Mouse (Mus musculus) cerebellum, adult 9-10 months (tissue): Measurements from ENCODE around the gene Yipf1.

ENCODE experiments used
- DNase-seq: peaks from one replicate; pipeline ENCODE4 v3.0.0; 2022

The Yipf1 gene

DNA sequence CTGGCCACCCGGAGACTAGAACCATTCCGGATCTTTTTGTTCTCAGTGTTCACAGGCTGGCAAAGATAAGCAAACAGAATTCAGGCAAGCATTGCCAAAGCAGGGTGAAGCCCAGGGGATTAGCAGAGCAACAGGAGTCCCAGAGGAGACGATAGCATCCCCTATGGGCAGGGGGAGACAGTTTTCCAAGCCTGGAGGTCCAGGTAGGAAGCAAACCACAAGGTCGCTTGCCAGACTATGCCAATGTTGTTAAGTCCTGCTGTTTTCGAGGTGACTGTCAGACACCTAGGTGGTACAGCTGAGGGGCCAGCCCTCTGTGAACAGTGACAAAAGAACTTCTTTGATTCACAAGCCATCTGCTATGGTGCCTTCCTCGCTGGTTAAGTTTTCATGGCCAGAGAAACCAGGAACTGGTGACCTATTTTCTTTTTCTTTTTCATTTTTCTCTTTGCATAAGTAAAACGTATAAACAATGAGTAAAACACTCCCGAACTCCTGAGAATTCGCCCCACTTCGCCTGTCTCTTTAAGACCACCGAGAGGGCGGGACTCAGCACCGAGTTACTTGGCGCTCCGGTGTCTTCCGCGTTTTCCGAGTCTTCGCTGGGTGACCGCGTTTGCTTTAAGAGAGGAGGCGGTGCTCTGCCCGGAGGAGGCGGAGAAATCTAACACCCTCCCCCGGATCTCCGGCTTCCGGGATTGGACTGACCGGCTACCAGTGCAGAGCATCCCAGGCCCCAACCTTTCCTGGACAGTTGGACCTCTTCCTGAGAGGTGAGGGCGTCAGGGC is at the start of gene Yipf1:
TSS of gene Yipf1 (plus strand) at position 674 of the 789 bp plus-strand sequence.
- DNase-seq = peak; percentile 92

DNA sequence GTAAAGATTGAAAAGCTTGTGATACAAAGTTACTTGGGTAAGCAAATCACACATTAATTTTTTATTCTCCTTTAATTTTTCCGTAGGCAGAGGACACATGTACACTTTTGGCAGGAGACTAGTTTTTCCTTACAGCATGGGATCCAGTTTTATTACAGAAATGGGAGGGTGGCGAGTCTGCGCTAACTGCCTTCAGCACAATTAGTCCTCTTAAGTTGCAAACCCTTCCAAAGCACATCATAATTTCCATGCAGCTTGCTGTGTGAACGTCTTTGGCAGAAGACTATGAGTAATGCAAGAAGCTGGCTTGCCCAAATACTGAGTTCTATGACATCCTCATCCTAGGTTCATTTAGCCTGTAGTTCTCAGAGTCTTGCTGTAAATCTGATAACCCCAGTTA is 40.5 kb upstream of the Yipf1 start:
- DNase-seq = no peak

DNA sequence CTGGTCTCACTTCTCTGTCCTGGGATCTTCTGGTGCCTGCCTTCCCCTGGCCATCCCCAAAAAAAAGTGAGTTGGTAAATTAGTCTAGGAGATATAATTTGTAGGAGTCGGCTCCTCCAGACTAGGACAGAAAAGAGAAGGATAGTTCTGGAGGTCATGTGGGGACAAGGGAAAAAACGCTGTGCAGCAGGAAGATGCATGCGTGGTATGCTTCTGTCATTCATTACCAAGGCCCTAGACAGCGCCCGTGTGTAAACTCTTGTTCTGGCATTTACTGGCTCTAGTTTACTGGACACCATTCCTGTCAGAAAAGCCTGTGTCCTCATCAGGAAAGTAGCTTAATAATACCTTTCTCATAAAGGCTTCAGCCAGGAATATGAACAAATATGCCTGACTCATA is 39.7 kb upstream of the Yipf1 start:
- no peak for DNase-seq

DNA sequence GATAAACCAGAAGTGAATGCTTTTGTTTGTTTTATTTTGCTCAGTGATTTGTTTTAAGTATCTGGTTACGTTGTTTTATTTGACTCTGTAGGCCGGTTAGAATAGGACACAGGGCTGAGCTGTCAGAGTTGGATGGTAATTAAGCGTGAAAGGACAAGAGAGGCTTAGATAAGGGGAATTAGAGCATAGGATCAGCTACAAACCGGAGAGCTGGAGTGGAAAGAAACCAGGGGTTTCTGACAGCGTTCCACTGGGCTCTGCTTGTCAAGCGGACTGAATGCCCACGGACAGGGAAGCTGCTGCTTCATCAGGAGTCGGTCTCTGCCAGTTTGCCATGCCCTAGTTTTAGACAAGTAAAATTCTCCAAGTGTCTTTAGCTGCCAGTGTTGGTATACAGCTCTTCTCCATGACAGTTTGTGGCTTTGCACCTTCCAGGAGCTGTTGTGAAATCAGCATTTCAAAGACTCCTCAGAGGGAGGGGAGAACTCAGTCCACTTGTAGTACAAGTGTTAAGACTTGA is 35.9 kb upstream of the Yipf1 start:
- DNase-seq = no peak

DNA sequence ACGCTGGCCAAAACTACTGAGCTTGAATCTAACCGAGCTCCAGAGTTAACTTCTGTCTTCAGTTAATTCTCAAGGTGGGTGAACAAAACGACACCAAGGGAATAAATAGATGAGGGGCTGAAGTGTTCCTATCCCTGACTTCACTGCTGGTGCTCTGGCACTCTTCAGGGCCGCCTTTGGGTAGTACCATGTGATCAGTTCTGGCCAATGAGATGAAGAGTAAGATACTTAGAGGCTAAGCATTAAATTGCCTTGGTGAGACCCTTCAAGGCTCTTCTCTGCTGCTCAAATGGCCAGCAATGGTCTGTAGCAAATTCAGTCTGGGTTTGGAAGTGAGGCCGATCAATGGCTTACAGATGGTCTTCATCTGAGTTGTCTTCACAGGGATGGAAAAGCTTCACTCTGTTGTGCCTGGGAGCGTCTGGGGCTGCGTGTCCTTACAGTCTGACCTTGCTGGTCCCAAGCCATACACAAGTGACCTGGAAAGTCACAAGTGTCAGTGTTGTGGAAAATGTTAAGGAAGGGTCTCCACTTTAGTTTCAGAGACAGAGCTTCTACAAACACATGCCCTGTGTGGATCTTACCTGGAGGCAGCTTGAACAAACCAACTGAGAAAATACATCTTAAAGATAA is 33.2 kb upstream of the Yipf1 start:
- DNase-seq = no peak

DNA sequence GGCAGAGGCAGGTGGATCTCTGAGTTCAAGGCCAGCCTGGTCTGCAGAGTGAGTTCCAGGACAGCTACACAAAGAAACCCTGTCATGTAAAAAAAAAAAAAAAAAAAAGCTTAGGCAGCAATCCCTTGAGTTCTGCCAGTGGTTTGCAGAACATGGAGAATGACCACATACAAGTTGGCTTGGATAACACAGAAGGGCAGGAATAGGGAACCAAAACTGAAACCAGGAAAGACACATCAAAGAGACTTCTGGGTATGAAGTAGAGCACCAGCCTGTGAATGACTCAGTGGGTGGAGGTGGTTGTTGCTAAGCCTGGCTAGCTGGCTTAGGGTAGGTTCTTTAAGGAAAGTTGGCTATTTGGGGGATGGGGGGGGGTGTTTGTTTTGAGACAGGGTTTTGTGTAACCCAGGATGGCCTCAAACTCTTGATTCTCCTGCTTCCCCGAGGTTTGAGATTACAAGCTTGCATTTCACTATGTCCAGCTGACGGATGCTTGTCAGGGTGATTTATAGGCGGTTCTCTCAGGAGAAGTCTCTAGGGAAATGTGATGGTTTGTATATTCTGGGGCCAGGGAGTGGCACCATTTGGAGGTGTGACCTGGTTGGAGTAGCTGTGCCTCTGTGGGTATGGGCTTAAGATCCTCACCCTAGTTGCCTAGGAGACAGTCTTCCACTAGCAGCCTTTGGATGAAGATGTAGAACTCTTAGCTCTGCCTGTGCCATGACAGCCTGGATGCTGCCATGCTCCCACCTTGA is 28.5 kb upstream of the Yipf1 start:
- no peak for DNase-seq

DNA sequence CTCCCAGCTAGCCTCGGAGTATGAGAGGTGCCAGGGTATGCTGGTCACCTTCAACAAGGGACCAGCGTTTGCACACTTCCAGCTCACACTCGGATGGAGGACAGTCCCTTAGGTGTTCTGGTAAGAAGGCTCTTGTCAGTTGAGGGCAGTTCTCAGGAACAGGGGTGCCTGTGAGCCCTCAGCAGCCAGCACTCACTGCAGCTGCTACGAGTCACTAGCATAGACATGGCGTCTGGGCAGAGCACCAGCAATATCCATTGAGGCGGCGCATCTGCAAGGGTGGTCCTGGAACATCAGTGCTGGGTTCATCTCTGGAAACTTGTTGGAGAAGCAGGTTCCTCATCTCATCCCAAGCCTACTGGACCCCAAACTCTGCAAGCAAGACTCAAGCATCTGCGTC is 27.8 kb upstream of the Yipf1 start:
- no peak for DNase-seq

DNA sequence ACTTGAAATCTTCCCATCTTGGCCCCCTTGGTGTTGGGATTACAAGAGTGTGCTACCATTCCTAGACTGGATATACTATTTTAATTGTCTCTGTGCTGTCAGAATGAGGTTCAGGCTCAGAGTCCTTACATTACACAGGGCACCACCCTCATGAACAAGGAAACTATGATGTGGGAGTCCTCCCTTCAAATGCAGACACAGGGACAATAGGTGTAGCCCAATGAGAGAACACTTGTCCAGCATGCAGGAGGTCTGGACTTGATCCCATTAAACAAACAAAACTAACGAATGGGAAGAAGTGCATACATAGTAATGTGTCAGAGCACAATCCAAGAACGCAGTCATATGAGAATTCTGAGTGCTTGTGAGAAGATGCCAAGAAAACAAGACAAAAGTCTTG is 26.6 kb upstream of the Yipf1 start:
- DNase-seq = no peak

DNA sequence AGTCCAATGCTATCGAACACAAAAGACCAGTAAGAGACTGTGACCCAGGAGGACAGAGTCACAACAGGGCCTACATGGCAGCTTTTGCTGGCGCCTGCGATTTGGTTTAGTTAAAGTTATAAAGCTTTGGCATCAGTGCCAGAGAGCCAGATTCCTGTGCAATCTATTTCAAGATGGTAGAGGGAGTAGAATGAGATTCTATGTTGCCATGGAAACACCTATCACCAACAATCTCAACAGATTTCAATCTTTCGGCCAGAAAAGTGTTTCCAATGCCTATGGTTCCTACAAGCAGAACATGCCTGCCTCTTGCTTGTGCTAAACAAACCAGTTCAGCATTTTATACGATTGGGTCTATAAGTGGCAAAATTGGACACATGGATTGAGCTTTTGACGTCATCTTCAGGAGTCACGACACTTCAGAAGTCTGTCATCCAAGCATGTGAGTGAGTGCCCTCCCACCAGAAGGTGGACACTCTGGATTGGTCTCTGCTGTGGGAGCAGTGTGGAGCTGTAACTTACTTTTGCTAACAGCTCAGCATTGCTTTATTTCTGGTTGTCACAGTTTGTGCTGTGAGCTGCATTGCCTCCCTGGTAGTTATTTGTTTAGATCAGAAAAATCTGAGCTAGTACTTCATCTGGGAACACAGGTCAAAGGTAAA is 22.4 kb upstream of the Yipf1 start:
- DNase-seq = no peak

DNA sequence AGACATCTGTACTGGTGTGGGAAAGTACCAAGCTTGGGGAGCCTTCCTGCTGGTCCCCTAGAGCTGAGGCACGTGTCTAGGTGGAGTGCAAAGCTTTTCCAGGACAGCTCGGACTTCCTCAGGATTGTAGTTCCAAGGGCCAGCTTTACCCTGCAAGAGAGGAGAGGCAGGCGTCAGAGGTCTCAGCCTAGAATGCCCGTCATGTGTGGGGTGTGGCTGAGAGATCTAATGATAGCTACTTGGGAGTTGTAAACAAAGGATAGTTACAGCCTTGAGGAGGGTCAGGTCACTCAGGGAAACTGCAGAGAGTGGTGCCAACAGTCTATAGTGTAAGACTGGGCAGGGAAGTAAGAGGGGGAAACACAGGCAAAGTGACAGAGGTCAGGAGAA is 21.9 kb upstream of the Yipf1 start:
- DNase-seq = no peak

DNA sequence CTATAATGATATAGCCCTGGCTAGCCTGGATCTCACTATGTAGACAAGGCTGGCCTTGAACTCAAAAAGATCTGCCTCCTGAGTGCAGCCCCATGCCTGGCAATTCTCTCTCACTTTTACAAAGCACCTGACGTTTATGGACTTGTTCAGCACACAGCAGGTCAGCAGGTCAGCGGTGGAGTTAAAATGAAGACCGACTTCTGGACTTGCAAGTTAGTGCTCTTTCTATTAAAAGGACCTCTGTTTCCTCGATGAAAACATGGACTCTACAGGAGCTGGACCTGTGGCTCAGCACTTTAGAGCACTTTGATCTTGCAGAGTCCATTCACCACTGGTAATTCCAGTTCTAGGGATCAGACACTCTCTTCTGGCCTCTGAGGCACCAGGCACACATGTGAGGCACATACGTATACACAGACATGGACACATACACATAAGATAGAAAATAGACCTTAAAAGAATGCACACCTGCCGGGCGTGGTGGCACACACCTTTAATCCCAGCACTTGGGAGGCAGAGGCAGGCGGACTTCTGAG is 16.0 kb upstream of the Yipf1 start:
- no peak for DNase-seq

DNA sequence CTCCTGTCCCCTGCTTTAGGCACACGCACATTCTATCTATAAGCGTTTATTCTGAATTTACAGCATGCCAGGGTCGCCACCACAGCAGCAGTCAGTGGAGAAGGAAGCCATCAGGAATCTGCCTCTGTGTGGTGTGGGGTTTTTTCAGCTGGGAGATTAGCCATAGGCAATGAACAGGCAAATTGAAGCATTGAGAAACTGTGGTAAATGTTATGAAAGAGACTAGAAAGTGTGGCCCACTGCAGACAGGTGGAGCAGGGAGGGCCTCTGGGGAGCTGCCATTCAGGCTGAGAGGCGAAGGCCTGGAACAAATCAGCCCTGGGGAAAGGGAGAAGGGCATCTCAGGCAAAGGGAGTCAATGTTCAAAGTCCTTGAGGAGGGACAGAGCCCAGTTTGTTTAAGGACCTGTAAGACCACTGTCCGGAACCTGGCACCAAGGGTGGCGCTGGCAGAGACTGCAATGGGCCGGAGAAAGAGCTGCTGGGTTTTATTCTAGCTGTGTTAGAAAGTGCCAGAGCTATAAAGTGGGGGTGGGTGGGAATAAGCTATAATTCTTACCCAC is 14.3 kb upstream of the Yipf1 start:
- DNase-seq = no peak

DNA sequence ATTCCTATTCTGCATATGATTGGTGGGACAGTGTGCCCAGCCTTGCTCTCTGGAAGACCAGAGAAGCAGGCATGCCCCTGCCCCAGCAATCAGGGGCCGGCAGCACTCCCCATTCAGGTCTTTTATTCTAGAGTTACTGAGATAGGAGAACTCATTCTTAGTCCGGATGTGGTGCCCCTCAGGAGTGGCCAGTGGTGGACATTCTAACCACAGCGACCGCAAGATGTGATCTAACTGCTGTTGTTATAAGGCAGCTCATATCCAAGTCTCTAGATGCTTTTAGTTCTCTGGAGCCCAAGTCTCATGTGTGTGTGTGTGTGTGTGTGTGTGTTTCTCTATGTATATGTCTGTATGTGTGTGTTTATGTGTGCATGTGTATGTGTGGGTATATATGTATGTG is 13.8 kb upstream of the Yipf1 start:
- DNase-seq = no peak

DNA sequence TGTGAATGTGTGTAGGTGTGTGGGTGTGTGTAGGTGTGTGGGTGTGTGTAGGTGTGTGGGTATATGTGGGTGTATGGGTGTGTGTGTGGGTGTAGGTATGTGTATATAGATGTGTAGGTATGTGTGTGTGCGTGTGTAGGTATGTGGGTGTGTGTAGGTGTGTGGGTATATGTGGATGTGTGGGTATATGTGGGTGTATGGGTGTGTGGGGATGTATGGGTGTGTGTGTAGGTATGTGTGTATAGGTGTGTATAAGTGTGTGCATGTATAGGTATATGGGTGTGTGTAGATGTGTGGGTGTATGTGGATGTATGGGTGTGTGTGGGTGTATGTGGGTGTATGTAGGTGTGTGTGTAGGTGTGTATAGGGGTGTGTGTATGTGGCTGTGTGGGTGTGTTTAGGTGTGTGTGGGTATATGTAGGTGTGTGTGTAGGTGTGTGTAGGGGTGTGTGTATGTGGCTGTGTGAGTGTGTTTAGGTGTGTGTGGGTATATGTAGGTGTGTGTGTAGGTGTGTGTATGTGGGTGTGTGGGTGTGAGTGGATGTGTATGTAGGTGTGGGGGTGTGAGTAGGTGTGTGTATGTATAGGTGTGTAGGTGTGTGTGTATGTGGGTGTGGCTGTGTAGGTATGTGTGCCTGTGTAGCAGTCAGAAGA is 13.1 kb upstream of the Yipf1 start:
- no peak for DNase-seq

DNA sequence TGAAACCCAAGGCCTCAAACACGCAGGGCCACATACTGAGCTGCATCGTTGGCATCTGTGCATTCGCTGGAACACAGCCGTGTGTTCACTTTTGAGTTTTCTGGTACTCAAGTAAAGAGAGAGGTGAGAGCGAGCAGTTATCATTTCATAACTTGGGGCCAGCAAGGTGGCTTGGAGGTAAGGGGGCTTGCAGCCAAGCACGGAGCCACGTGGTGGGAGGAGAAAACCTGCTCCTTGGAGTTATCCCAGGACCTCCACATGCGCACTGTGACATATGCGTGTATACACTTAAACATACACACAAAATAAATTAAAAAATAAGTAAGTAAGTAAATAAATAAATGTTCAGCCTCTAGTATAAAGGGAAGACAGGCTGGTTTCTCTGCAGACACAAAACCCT is 11.9 kb upstream of the Yipf1 start:
- no peak for DNase-seq

DNA sequence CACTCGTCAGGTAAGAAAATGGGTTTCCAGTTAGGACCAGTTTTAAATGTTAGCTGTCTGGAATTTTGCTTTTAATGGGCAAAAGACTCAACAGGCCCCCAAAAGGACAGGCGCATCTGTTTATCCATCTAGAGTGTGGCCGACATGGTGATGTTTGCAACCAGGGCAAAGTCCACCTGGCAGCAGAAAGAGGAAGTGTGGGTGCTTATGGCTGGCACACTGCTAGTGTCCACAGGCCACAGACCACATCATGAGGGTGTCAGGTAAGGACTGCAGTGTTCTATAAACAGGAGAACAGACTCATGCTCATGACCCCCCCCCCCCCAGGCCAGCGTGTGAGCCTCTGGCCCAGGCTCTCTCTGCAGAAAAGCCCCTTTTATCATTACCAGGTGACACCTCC is 11.3 kb upstream of the Yipf1 start:
- DNase-seq = no peak

DNA sequence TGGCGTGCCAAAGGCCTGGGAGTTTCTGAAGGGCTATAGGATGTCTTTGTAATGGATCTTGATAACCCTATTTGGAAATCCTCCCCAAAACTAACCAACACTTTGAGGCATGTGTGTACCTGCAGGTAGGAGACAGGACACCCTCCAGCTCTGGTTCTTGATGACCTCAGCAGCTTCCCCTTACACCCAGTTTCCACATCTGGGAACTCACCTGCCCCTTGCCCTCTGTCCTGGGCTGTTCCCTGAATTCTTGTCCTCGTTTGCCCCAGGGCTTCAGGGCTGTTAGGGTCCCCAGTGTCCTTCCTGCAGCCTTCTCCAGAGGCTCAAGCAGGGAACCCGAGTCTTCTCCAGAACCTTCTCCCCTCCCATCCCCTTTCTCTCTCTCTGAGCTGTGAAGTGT is 10.6 kb upstream of the Yipf1 start:
- DNase-seq = no peak

DNA sequence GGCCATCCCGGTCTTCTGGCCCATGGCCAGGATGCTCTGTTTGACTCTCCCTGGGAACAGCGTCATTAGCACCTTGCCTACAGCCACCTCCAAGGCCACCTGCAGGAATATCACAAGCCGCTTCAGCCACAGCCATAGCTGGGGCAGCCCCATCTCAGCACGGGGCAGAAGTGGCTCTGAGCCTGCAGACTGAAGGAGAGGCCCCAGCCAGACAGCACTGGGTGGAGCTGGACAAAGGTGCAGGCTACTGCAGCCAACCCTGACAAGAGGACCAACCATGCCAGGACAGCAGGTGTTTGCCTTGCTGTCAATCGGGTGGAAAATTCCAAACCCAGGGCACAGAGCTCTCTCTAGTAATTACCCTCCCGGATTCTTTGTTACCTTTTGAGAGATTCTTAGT is 7.2 kb upstream of the Yipf1 start, which contains the start of gene Dio1:
TSS of gene Dio1 (minus strand) at position 204 of the 400 bp plus-strand sequence.
- peak; percentile 83 for DNase-seq

DNA sequence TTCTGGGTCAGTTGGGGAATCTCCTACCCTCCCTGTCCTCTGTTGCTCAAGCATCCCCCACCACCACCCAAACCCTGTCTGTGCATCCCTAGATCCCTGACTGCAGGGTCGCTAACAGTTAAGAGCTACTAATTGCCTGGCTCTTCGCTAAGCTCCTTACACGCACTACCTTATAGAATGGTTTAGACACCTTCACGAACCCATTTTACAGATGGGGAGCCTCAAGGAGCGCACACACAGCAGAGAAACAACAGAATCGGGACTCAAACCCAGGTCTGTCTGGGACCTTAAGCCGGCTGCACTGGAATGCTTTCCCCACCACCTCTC is 279 bp downstream of the Yipf1 start:
- DNase-seq = no peak

DNA sequence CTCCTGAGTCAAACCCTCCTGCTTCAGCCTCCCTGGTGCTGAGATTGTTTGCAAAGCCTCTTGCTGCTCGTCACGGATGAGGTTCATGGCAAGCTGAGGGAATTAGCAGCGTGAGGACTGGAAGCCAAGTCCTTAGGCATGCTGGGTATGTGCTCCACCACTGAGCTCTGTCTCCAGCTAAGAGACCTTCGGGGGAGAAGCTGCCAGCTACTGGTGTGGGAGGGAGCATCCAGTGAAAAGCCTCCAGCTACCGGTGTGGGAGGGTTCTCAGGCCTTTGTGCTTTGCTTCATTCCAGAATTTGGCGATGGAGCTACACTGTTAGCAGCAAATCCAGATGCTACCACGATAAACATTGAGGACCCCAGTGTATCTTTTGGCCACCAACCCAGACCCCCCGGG is 4.5 kb downstream of the Yipf1 start:
- no peak for DNase-seq

DNA sequence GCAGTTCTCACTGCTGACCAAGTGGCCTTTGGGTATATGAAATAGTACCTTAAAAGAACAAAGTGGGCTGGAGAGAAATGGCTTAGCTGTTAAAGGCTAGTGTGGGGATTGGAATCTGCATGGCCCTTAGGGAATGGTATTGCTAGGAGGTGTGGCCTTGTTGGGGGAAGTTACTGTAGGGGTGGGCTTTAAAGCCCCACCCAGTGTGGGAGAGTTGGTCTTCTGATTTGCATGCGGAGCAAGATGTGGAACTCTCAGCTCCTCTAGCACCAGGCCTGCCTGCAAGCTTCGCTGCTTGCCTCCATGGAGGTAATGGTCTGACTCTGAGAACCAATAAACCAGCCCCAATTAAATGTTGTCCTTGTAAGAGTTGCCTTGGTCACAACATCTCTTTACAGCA is 6.9 kb downstream of the Yipf1 start:
- no peak for DNase-seq

DNA sequence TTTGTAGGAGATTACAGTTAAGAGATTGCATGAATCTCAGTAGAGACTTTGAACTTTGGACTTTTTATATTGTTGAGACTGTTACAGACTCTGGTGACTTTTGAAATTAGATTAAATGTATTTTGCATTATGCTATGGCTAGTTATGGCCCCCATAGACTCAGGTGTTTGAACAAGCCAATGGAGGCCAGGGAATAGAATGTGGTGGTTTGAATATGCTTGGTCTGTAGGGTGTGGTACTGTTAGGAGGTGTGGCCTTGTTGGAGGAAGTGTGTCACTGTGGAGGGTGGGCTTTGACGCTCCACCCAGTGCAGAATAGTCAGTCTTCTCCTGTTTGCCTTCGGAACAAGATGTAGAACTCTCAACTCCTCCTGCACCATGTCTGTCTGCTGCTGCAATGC is 8.9 kb downstream of the Yipf1 start:
- DNase-seq = no peak
